Mouse (Mus musculus) ES-Bruce4 (cell line): ENCODE results near the gene Suv39h2. TPM values are rescaled to one million over a fixed set of nuclear protein-coding genes. Genes with fewer than 3 reads are reported as not detected.

Experiments used
- H3K27ac ChIP-seq: 2 replicates; pipeline ENCODE4 v1.5.1; 2012; ENCODE audit warnings: low read length, inconsistent platforms; ENCODE audit not compliant: insufficient read depth
- H3K27me3 ChIP-seq: 2 replicates; pipeline ENCODE4 v1.6.1; 2012; ENCODE audit warnings: mild to moderate bottlenecking, low read length, inconsistent platforms; ENCODE audit not compliant: control insufficient read depth, poor library complexity, insufficient read depth, severe bottlenecking
- H3K36me3 ChIP-seq: 2 replicates; pipeline ENCODE4 v1.6.1; 2012; ENCODE audit warnings: inconsistent platforms, mild to moderate bottlenecking, low read length, moderate library complexity; ENCODE audit not compliant: control insufficient read depth, poor library complexity, insufficient read depth, severe bottlenecking
- H3K4me1 ChIP-seq: one replicate; pipeline ENCODE4 v1.8.1; 2011; ENCODE audit warnings: low read length; ENCODE audit not compliant: control insufficient read depth, insufficient read depth
- H3K4me3 ChIP-seq: 2 replicates; pipeline ENCODE4 v1.5.1; 2011; ENCODE audit warnings: low read depth, mild to moderate bottlenecking, low read length
- H3K9ac ChIP-seq: 2 replicates; pipeline ENCODE4 v1.6.1; 2012; ENCODE audit warnings: low read depth, mild to moderate bottlenecking, inconsistent platforms; ENCODE audit not compliant: poor library complexity, severe bottlenecking
- H3K9me3 ChIP-seq: replicated peaks from 2 replicates; pipeline ENCODE4 v1.6.1; 2012; ENCODE audit warnings: mild to moderate bottlenecking, low read length, inconsistent platforms; ENCODE audit not compliant: control insufficient read depth, poor library complexity, insufficient read depth, severe bottlenecking
- CTCF ChIP-seq: IDR thresholded peaks from one replicate; pipeline ENCODE4 v1.8.1; 2011; ENCODE audit warnings: low read depth, low read length
- EP300 ChIP-seq: IDR thresholded peaks from 2 replicates; pipeline ENCODE4 v1.6.1; 2011; ENCODE audit warnings: low read depth, low read length; ENCODE audit not compliant: insufficient read depth
- POLR2A ChIP-seq: IDR thresholded peaks from one replicate; pipeline ENCODE4 v1.8.1; 2011; ENCODE audit warnings: low read length; ENCODE audit not compliant: insufficient read depth
- polyA plus RNA-seq: library from polyadenylated mRNA; stranded (reverse); fragments of >200 nt; gene quantifications from 2 replicates; pipeline ENCODE4 v1.2.4, GENCODE M21; 2011; ENCODE audit warnings: low read depth; ENCODE audit not compliant: missing spikeins, insufficient read depth, insufficient read length

Gene Suv39h2
- polyA plus RNA-seq, 1 experiment: 33.9 TPM

DNA sequence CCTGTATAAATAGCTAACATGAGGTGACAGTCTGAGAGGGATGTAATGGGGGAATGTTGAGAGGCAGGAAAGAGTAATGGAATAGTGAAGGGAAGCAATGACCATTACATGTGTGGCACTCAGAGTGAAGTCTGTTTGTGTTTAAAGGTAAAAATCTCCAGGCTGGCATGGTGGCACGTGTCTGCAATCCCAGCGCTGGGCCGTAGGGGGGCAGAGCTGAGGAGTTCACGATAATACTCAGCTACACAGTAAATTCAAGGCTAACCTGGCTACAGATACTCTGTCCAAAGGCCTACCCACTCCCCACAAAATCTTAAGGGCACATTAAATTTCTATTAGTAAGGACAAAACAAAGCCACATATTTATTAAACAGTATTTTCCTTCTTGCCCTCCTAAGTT lies 18.2 kb downstream of the Suv39h2 start:
- no peaks in the 10 kb centered on the region for H3K9me3 ChIP-seq
- peaks cover 35% of the 10 kb centered on the region for H3K36me3 ChIP-seq
- no peaks in the 10 kb centered on the region for H3K27me3 ChIP-seq
- no peaks in the 10 kb centered on the region for H3K4me1 ChIP-seq
- H3K27ac ChIP-seq: no peak overlapping the region
- H3K4me3 ChIP-seq: no peak overlapping the region
- H3K9ac ChIP-seq: no peak overlapping the region
- TF ChIP-seq EP300: no peak
- TF ChIP-seq POLR2A: no peak
- peak; percentile 22 for TF ChIP-seq CTCF

DNA sequence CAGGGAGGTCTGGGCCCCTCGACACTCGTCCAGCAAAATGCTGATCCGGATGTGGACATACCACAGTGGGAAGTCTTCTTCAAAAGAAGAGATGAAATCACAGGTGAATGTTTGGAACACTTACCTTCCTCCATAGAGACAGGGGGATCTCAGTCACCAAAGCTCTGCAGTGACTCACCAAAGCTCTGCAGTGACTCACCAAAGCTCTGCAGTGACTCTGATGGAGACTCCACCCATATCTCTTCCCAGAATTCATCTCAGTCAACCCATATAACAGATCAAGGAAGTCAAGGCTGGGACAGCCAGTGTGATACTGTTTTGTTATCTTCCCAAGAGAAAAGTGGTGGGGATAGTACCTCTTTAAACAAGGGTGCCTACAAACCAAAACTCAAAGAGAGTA lies 21.7 kb downstream of the Suv39h2 start:
- H3K36me3 ChIP-seq: peaks cover 28% of the 10 kb centered on the region
- TF ChIP-seq POLR2A (no peak), CTCF (no peak), EP300 (no peak)

DNA sequence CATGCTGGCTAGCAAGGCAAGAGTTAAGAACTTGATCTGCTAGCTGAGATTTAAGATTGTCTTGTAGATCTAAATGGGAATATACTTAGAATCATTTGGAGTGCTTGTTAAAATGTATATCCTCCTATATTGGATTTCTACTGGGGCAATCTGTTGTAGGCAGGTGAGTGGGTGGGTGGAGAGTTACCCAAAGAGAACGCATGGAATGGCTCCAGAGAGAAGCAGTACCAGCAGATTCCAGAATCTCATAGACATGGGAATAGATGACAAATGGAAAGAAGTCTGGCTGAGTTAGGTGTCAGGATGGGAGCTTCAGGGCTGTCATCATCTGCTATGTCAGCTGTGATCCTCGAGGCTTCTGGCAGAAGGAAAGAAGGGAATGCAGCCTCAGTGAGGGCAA lies 25.4 kb downstream of the Suv39h2 start:
- Histone ChIP-seq H3K27me3 (no peaks in the 10 kb centered on the region), H3K36me3 (peaks cover 20% of the 10 kb centered on the region), H3K4me1 (no peaks in the 10 kb centered on the region), H3K9me3 (no peaks in the 10 kb centered on the region), H3K4me3 (no peak overlapping the region), H3K27ac (no peak overlapping the region), H3K9ac (no peak overlapping the region)
- TF ChIP-seq EP300 (no peak), POLR2A (no peak), CTCF (no peak)

More for the DNA sequence above, 21.7 kb downstream of the Suv39h2 start:
- H3K9ac ChIP-seq: no peak overlapping the region
- no peaks in the 10 kb centered on the region for H3K4me1 ChIP-seq
- H3K27ac ChIP-seq: no peak overlapping the region
- no peaks in the 10 kb centered on the region for H3K27me3 ChIP-seq
- H3K4me3 ChIP-seq: no peak overlapping the region
- H3K9me3 ChIP-seq: no peaks in the 10 kb centered on the region

DNA sequence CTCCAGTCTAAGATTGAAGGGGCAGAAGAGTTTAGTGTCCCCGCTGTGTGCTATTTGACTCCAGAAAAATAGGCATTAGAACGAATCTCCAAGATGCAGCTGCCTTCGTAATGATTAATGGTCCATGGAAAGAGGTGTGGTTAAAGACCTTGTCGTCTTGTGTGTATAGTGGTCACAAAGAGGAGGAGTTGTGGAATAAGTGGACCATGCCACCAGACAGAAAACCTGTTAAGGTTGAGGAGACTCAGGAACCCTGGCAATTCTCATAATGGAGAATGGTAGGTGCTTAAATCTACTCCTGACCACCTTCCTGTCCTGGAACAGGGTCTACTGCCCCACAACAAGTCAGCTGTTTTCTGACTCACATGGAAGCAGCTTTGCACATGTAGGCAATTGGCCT lies 28.8 kb downstream of the Suv39h2 start:
- no peak overlapping the region for H3K9ac ChIP-seq
- no peaks in the 10 kb centered on the region for H3K27me3 ChIP-seq
- H3K9me3 ChIP-seq: no peaks in the 10 kb centered on the region
- TF ChIP-seq POLR2A (no peak), EP300 (no peak), CTCF (no peak)
- 0 out of 2 replicates have a peak overlapping the region, but pooled peaks have one; percentile 9 for H3K27ac ChIP-seq
- H3K36me3 ChIP-seq: peaks cover 12% of the 10 kb centered on the region; the same call in 1 of the 2 replicates
- H3K4me1 ChIP-seq: peaks cover 2% of the 10 kb centered on the region
- H3K4me3 ChIP-seq: no peak overlapping the region

DNA sequence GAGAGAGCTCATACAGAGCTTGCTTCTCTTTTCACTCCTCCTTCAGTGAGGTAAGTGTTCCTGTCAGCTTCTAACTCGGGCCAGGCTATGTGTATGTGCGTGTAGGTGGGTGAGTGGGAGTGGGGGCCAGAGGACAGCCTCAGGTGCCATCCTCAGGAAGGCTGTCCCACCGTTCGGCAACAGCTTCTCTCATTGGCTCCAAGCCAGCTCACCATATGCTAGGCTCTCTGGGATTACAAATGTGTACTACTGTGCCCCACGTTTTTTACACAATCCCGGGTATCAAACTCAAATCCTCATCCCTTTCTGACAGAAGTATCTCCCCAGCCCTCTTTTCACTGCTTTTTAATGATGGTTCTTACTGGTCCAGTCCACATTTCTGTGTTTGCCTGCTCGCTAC lies 30.6 kb downstream of the Suv39h2 start:
- Histone ChIP-seq H3K9me3 (no peaks in the 10 kb centered on the region), H3K27ac (no peak overlapping the region), H3K9ac (no peak overlapping the region), H3K4me1 (peaks cover 2% of the 10 kb centered on the region), H3K4me3 (no peak overlapping the region), H3K36me3 (peaks cover 15% of the 10 kb centered on the region), H3K27me3 (no peaks in the 10 kb centered on the region)
- TF ChIP-seq CTCF (no peak), EP300 (no peak), POLR2A (no peak)

DNA sequence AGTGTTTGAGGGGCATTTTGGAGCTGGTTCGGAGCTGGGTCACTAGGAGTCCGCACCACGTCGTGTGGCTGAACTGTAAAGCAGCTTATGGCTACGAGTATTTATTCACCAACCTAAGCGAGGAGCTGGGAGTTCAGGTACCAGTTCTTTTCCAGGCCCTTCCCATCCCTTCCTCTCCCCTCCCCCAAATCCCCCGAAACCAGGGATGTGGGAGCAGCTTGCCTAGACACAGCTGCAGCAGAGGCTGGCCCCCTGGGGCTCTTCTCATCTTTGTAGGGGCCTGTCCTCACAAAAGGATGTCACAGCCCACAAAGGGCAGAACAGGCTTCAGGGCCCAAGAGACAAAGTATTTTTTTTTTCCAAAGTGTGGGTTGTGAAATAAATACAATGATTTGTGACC lies 36.9 kb downstream of the Suv39h2 start:
- Histone ChIP-seq H3K9ac (no peak overlapping the region), H3K4me3 (no peak overlapping the region), H3K9me3 (no peaks in the 10 kb centered on the region), H3K4me1 (no peaks in the 10 kb centered on the region), H3K27me3 (no peaks in the 10 kb centered on the region), H3K27ac (no peak overlapping the region), H3K36me3 (peaks cover 7% of the 10 kb centered on the region)
- no peak for TF ChIP-seq EP300
- TF ChIP-seq POLR2A: no peak
- TF ChIP-seq CTCF: no peak
